Mouse (Mus musculus) brain, embryonic 14.5 days (tissue): ENCODE measurements around the gene Timp1. TPM values are rescaled to one million over a fixed set of nuclear protein-coding genes. Genes with fewer than 3 reads are reported as not detected.

ENCODE experiments used
- DNase-seq: peaks from one replicate; pipeline ENCODE4 v3.0.0-alpha.2; 2011; ENCODE audit warnings: low read depth
- CTCF ChIP-seq: fragments of 200-500 bp; IDR thresholded peaks from 2 replicates; pipeline ENCODE4 v1.5.1; 2012; ENCODE audit warnings: inconsistent platforms, mild to moderate bottlenecking, moderate library complexity, borderline replicate concordance; ENCODE audit not compliant: insufficient read depth, insufficient read length; ENCODE audit errors: extremely low read depth
- POLR2A ChIP-seq: fragments of 200-500 bp; IDR thresholded peaks from 2 replicates; pipeline ENCODE4 v1.6.1; 2012; ENCODE audit warnings: mild to moderate bottlenecking, inconsistent platforms, borderline replicate concordance; ENCODE audit not compliant: poor library complexity, insufficient read depth, insufficient read length, severe bottlenecking; ENCODE audit errors: extremely low read depth
- polyA plus RNA-seq: library from polyadenylated mRNA; depleted of rRNA; stranded (reverse); fragments of >200 nt; gene quantifications from 2 replicates; pipeline ENCODE4 v1.2.3, GENCODE M21; 2012; rRNA removed

The Timp1 gene
- polyA plus RNA-seq, 1 experiment = 5.9 TPM

GRCm38 (mm10) chrX:20910074-20910473 is 40.1 kb downstream of the Timp1 start:
- DNase-seq = no peak
- TF ChIP-seq POLR2A = no peak
- no peak for TF ChIP-seq CTCF

GRCm38 (mm10) chrX:20913726-20914125 is 43.8 kb downstream of the Timp1 start:
- no peak for DNase-seq
- TF ChIP-seq POLR2A (no peak), CTCF (no peak)

- TF ChIP-seq POLR2A (no peak), CTCF (no peak)
- DNase-seq = no peak
Measured at GRCm38 (mm10) chrX:20915075-20915474, 45.1 kb downstream of the Timp1 start.

DNA sequence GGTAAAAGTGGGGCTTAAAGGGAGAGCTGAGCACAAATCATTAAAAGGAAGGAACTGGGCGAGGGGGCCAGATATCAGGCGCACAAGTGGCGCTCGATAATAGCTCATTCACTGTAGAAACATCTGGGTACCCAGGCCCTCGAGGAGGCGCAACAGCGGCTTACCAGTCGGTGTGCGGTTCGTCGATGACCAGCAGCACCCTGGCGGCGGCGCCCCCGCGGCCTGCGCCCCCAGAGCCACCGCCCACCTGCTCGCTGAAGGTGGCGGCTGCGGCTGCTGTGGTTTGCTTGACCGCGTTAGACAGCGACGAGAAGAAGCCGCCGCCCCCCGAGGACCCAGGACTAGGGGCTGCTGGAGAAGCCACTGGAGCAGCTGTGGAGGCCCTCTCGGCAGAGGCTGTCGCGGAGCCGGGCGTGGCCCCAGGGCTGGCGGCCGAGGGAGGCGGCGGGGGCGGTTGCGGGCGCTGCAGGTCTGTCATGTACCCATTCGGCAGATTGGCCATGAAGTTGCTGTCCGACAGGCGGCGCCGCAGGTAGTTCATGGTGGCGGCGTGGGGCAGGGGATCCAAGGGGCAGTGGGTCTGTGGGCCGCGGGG is 50.4 kb downstream of the Timp1 start:
- no peak for DNase-seq
- TF ChIP-seq POLR2A (no peak), CTCF (no peak)

- DNase-seq = peak; percentile 98
- TF ChIP-seq CTCF = no peak
- peak; percentile 67 for TF ChIP-seq POLR2A
Measured at GRCm38 (mm10) chrX:20920844-20921364, 50.9 kb downstream of the Timp1 start, which contains the start of gene Syn1. Syn1 (minus strand) TSS chrX:20921004.

DNA sequence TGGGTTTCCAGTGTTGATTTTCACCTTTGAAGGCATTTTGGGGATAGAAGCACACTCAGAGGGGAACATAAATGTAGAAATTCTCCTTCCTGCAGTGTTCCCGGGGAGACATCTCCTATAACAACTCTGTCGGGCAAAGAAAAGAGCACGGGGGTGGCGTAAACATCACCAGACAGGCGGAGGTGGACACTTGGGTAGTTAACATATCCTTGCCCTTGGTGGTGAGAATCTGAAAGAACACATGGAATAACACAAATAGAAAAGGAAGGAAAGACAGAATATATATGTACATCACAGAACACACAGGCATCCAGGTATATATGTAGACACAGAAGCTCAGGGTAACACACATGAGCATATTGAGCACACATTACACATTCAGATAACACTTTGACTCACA is 51.4 kb downstream of the Timp1 start:
- DNase-seq = no peak
- TF ChIP-seq POLR2A (no peak), CTCF (no peak)

DNA sequence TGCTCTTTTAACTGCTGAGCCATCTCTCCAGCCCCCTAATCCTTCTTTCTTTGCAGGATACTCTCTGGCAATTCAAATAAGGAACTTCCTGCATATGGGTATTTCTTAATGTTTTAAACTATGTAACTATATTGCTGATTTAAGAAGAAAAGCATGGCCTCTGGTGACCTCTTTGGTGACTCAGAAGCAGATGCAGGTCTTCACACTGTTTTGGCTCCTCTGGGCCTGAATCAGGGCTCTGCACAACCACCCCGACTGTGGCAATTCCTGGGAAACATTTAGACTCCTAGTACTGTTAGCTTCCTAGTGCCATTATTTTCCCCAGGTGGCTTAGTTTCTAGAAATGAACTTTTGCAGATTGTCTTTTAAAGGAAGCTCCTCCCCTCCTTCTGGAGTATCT is 53.5 kb downstream of the Timp1 start:
- TF ChIP-seq POLR2A = no peak
- no peak for TF ChIP-seq CTCF
- DNase-seq = no peak

Other genes starting within 250 kb of the Timp1 start
- gene Uba1, start 211.8 kb upstream of the Timp1 start, polyA plus RNA-seq = 580 and 611 TPM in 2 replicates
- 251 and 271 TPM in 2 replicates for gene Cdk16, start 182.2 kb upstream of the Timp1 start, polyA plus RNA-seq
- 110 and 114 TPM in 2 replicates for gene Usp11, start 166.3 kb upstream of the Timp1 start, polyA plus RNA-seq
- gene Araf, start 72.4 kb upstream of the Timp1 start, polyA plus RNA-seq = 229 and 263 TPM in 2 replicates
- 28.2 and 68.1 TPM in 2 replicates for gene Syn1, start 50.8 kb downstream of the Timp1 start, polyA plus RNA-seq
- 25.4 and 33.6 TPM in 2 replicates for gene Cfp, start 61.4 kb downstream of the Timp1 start, polyA plus RNA-seq
- gene Elk1, start 80.4 kb downstream of the Timp1 start, polyA plus RNA-seq = 36.4 and 40.7 TPM in 2 replicates
- gene Uxt, start 91.9 kb downstream of the Timp1 start, polyA plus RNA-seq = 17.2 and 26.1 TPM in 2 replicates
- 7.4 and 7.9 TPM in 2 replicates for gene Zfp182, start 192.2 kb downstream of the Timp1 start, polyA plus RNA-seq
- gene Spaca5, start 198.2 kb downstream of the Timp1 start, polyA plus RNA-seq = not detected in 2 replicates
- 1.6 and 2.3 TPM in 2 replicates for gene Zfp300, start 219.4 kb downstream of the Timp1 start, polyA plus RNA-seq
- not detected in 2 replicates for gene Ssxa1, start 245.7 kb downstream of the Timp1 start, polyA plus RNA-seq